Mouse (Mus musculus): Measurements from ENCODE around the gene Gucd1. TPM values are rescaled to one million over a fixed set of nuclear protein-coding genes. Genes with fewer than 3 reads are reported as not detected.

Gucd1 gene
- total and polyA plus RNA-seq, 2 experiments from 2014 or later: 28.0 to 113 TPM

- Histone ChIP-seq H3K4me2 (ENCODE audit: low read depth, low read length) (no peak overlapping the region), H3K4me1 (ENCODE audit: control insufficient read depth, insufficient read depth) (peaks cover 14% of the 10 kb centered on the region), H3K27me3 (ENCODE audit: control insufficient read depth, insufficient read depth, low read length) (no peaks in the 10 kb centered on the region), H3K9ac (replicated peaks; ENCODE audit: low read depth, low read length) (no peak overlapping the region), H3K4me3 (ENCODE audit: low read depth, low read length) (no peak overlapping the region), H3K27ac (ENCODE audit: low read depth) (no peak overlapping the region), H3K36me3 (replicated peaks; ENCODE audit: control insufficient read depth, insufficient read depth, low read length) (no peaks in the 10 kb centered on the region), H3K9me3 (replicated peaks; ENCODE audit: control insufficient read depth, low read length) (0 out of 2 replicates have a peak, but pooled peaks cover 4% of the 10 kb centered on the region)
- ATAC-seq (ENCODE audit: insufficient read depth, low read depth) (no peak), DNase-seq (ENCODE audit: low spot score) (no peak)
- WGBS: 33% methylated on average over 8 of the region's 8 CpGs
- TF ChIP-seq EP300 (IDR thresholded peaks at IDR 0.05; ENCODE audit: low read depth): no peak
- TF ChIP-seq CTCF (IDR thresholded peaks at IDR 0.05; ENCODE audit: low read depth): no peak
Observed at GRCm38 (mm10) chr10:75341936-75342335, 175.8 kb downstream of the Gucd1 start.

GRCm38 (mm10) chr10:75339377-75339776 is 178.4 kb downstream of the Gucd1 start:
- Histone ChIP-seq H3K4me1 (ENCODE audit: control insufficient read depth, insufficient read depth) (0 out of 2 replicates have a peak, but pooled peaks cover 4% of the 10 kb centered on the region), H3K27ac (ENCODE audit: low read depth) (no peak overlapping the region), H3K4me2 (ENCODE audit: low read depth, low read length) (no peak overlapping the region), H3K4me3 (ENCODE audit: low read depth, low read length) (no peak overlapping the region), H3K36me3 (replicated peaks; ENCODE audit: control insufficient read depth, insufficient read depth, low read length) (no peaks in the 10 kb centered on the region), H3K27me3 (ENCODE audit: control insufficient read depth, insufficient read depth, low read length) (no peaks in the 10 kb centered on the region), H3K9ac (replicated peaks; ENCODE audit: low read depth, low read length) (no peak overlapping the region), H3K9me3 (replicated peaks; ENCODE audit: control insufficient read depth, low read length) (no peaks in the 10 kb centered on the region)
- no peak for ATAC-seq (ENCODE audit: insufficient read depth, low read depth)
- 83% methylated on average over 7 of the region's 7 CpGs for WGBS
- no peak for TF ChIP-seq CTCF (IDR thresholded peaks at IDR 0.05; ENCODE audit: low read depth)
- TF ChIP-seq EP300 (IDR thresholded peaks at IDR 0.05; ENCODE audit: low read depth): no peak
- no peak for DNase-seq (ENCODE audit: low spot score)

DNA sequence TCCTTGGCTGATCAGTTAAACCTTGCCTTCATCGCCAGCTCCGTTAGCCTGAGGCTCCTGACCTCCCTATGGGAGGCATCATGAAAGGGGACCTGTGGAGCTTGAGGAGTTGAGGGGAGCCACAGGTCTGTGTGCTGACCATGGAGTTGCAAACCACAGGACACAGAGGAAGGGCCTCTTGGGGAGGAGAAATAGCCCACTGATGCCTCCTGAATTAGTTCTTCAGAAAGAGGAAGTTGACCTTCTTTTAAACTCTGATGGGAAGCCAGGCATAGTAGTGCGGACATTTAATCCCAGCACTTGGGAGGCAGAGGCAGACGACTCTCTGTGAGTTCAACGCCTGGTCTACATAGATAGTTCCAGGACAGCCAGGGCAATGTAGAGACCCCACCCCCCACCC is 178.9 kb downstream of the Gucd1 start:
- ATAC-seq (ENCODE audit: insufficient read depth, low read depth): no peak
- Histone ChIP-seq H3K36me3 (replicated peaks; ENCODE audit: control insufficient read depth, insufficient read depth, low read length) (no peaks in the 10 kb centered on the region), H3K4me3 (ENCODE audit: low read depth, low read length) (no peak overlapping the region), H3K4me2 (ENCODE audit: low read depth, low read length) (no peak overlapping the region), H3K9me3 (replicated peaks; ENCODE audit: control insufficient read depth, low read length) (no peaks in the 10 kb centered on the region), H3K4me1 (ENCODE audit: control insufficient read depth, insufficient read depth) (no peaks in the 10 kb centered on the region), H3K27me3 (ENCODE audit: control insufficient read depth, insufficient read depth, low read length) (no peaks in the 10 kb centered on the region), H3K9ac (replicated peaks; ENCODE audit: low read depth, low read length) (no peak overlapping the region), H3K27ac (ENCODE audit: low read depth) (no peak overlapping the region)
- TF ChIP-seq EP300 (IDR thresholded peaks at IDR 0.05; ENCODE audit: low read depth): no peak
- no peak for TF ChIP-seq CTCF (IDR thresholded peaks at IDR 0.05; ENCODE audit: low read depth)
- DNase-seq (ENCODE audit: low spot score): no peak
- 75% methylated on average over 5 of the region's 5 CpGs for WGBS

DNA sequence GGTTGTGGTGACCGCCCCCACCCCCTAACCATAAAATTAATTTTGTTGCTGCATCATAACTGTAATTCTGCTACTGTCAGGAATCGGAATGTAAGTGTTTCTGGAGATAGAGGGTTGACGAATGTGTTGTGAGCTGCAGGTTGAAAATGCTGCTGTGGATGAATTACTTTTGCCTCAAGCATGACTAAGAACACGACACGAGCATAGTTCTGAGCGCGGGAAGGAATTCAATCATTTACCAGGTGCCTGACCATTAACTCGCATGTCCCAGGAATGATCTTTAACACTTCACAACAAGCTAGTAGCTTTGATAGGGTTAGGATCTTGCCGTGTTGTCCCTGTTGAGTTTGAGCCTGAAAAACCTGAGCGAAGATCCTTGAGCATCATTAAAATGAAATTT is 180.5 kb downstream of the Gucd1 start:
- H3K27me3 ChIP-seq (ENCODE audit: control insufficient read depth, insufficient read depth, low read length): no peaks in the 10 kb centered on the region
- no peaks in the 10 kb centered on the region for H3K9me3 ChIP-seq (replicated peaks; ENCODE audit: control insufficient read depth, low read length)
- ATAC-seq (ENCODE audit: insufficient read depth, low read depth) (no peak), DNase-seq (ENCODE audit: low spot score) (no peak)
- 0 out of 2 replicates have a peak, but pooled peaks cover 6% of the 10 kb centered on the region for H3K36me3 ChIP-seq (replicated peaks; ENCODE audit: control insufficient read depth, insufficient read depth, low read length)
- H3K27ac ChIP-seq (ENCODE audit: low read depth): no peak overlapping the region
- H3K4me1 ChIP-seq (ENCODE audit: control insufficient read depth, insufficient read depth): no peaks in the 10 kb centered on the region; the same call in 1 of the 2 replicates
- 82% methylated on average over 10 of the region's 10 CpGs for WGBS
- H3K4me2 ChIP-seq (ENCODE audit: low read depth, low read length): no peak overlapping the region
- TF ChIP-seq EP300 (IDR thresholded peaks at IDR 0.05; ENCODE audit: low read depth) (no peak), CTCF (IDR thresholded peaks at IDR 0.05; ENCODE audit: low read depth) (no peak)
- no peak overlapping the region for H3K9ac ChIP-seq (replicated peaks; ENCODE audit: low read depth, low read length)
- no peak overlapping the region for H3K4me3 ChIP-seq (ENCODE audit: low read depth, low read length)

DNA sequence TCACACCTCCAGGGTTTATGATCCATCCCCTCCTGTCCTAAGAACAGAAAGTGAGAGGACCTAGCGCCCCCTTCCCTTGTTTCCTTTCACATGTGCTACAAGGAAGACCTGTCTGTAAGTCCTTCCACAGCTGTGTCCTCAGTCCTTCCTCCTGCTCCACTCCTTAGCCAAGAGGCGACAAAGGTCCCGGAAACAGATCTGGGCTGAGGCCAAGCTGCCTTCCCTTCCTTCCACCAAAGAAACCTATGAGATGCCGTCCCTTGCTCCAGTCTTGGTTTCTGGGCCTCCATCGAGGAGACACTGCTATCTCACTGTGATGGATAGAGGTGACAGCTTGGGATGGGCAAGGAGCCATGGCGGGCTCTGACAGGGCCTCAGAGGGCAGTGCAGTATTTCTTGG is 182.7 kb downstream of the Gucd1 start:
- 64% methylated on average over 6 of the region's 6 CpGs for whole genome bisulfite sequencing
- Histone ChIP-seq H3K9ac (replicated peaks; ENCODE audit: low read depth, low read length) (no peak overlapping the region), H3K9me3 (replicated peaks; ENCODE audit: control insufficient read depth, low read length) (no peaks in the 10 kb centered on the region), H3K4me2 (ENCODE audit: low read depth, low read length) (no peak overlapping the region), H3K4me3 (ENCODE audit: low read depth, low read length) (no peak overlapping the region), H3K27ac (ENCODE audit: low read depth) (no peak overlapping the region), H3K4me1 (ENCODE audit: control insufficient read depth, insufficient read depth) (no peaks in the 10 kb centered on the region; the same call in 1 of the 2 replicates), H3K27me3 (ENCODE audit: control insufficient read depth, insufficient read depth, low read length) (no peaks in the 10 kb centered on the region), H3K36me3 (replicated peaks; ENCODE audit: control insufficient read depth, insufficient read depth, low read length) (0 out of 2 replicates have a peak, but pooled peaks cover 6% of the 10 kb centered on the region)
- DNase-seq (ENCODE audit: low spot score) (no peak), ATAC-seq (ENCODE audit: insufficient read depth, low read depth) (peak; percentile 41; the same call in 1 of the 2 replicates)
- TF ChIP-seq CTCF (IDR thresholded peaks at IDR 0.05; ENCODE audit: low read depth): 0 out of 2 replicates have a peak, but pooled peaks have one; percentile 5
- TF ChIP-seq EP300 (IDR thresholded peaks at IDR 0.05; ENCODE audit: low read depth): no peak

DNA sequence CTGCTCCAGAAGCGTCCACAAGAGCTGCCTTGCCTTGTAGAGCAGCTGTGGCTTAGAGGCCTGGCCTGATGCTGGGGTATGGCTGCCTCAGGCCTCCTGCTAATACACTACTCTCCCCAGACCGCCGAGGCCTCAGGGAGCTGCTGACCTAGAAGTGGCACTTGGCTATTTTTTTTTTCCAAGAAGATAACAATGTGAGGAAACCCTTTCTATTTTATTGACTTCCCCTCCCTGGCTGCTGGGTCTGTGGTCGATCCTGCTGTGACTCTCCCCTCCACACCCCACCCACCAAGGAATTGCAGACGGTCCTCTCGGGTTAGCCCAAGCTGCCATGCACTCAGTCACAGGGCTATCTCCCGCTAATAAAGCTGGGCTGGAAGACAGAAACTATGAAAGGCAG is 183.6 kb downstream of the Gucd1 start:
- H3K4me1 ChIP-seq (ENCODE audit: control insufficient read depth, insufficient read depth): no peaks in the 10 kb centered on the region; the same call in 1 of the 2 replicates
- no peaks in the 10 kb centered on the region for H3K9me3 ChIP-seq (replicated peaks; ENCODE audit: control insufficient read depth, low read length)
- WGBS: 48% methylated on average over 7 of the region's 7 CpGs
- no peak overlapping the region for H3K9ac ChIP-seq (replicated peaks; ENCODE audit: low read depth, low read length)
- no peak for TF ChIP-seq CTCF (IDR thresholded peaks at IDR 0.05; ENCODE audit: low read depth)
- no peak for TF ChIP-seq EP300 (IDR thresholded peaks at IDR 0.05; ENCODE audit: low read depth)
- H3K4me2 ChIP-seq (ENCODE audit: low read depth, low read length): no peak overlapping the region
- H3K27ac ChIP-seq (ENCODE audit: low read depth): peak overlapping the region; percentile 48
- DNase-seq (ENCODE audit: low spot score): no peak
- no peaks in the 10 kb centered on the region for H3K27me3 ChIP-seq (ENCODE audit: control insufficient read depth, insufficient read depth, low read length)
- H3K36me3 ChIP-seq (replicated peaks; ENCODE audit: control insufficient read depth, insufficient read depth, low read length): 0 out of 2 replicates have a peak, but pooled peaks cover 6% of the 10 kb centered on the region
- no peak overlapping the region for H3K4me3 ChIP-seq (ENCODE audit: low read depth, low read length)
- peak; percentile 24; the same call in 1 of the 2 replicates for ATAC-seq (ENCODE audit: insufficient read depth, low read depth)

Data from heart, postnatal 0 days (tissue).